Mouse (Mus musculus) T-helper 2 cell (primary cell): ENCODE data around the gene Gjb4.

ENCODE experiments used
- in situ Hi-C: fragments of 300-600 bp; cut with MboI, MseI; formaldehyde crosslinking; loops from one replicate; pipeline ENCODE4 v1.15.1; 2025; ENCODE audit warnings: high pct_unique_total_duplicates

Gene Gjb4

DNA sequence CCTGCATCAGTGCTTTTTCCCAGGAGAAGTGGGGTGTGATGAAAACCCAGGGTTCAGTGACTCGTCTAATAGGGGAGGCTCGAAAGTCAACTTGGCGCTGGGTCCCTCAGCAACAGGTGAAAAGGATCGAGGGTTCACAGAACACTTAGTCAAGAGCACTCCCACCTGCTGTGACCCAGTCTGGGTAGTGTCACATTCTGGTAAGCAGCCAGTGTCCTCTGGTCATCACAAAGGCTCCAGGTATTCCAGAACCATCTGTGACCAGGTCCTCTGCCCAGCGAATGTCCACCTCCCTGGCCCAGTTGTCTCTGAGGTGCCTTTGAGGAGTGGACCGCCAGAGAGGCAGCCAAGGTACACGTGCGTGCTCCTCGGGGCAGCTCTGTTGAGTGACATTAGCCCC lies 42.3 kb downstream of the Gjb4 start:
- in situ Hi-C loops = loop anchor here (5.0 kb wide), 1 partner anchor 69 kb away; the partner anchor contains the start of gene Smim12

GRCm38 (mm10) chr4:127306915-127307314 lies 47.0 kb downstream of the Gjb4 start:
- in situ Hi-C loops = no loop called here

DNA sequence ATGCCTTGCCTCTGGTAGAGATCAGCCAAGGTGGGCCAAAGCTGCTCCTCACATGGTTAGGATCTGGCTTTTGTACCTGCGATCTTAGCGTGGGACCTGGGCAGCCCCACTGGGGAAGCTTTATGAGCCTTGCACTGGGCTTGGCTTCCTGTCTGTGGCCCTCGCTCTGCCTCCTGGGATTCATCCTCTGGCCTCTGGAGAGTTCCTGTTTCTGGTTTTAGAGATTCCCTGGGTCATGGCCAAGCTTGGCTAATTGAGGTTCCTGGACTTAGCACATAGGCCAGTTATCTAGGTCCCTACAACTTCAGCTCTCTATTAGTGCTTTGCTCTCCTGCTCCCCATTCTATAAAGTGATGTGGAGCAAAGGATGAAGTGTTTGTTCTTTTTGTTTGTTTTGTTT lies 50.1 kb downstream of the Gjb4 start:
- in situ Hi-C loops = no loop called here
